22 mouse cellular contexts compared by ENCODE assay signal in genomic region chr3:68419792-68420191, GRCm38 (mm10).
DNase-seq lines count a peak whose midpoint lies in the region; ATAC-seq lines count a peak whose summit lies in the region.
"Had no signal": no experiment of that assay in that cellular context is flagged by ENCODE, and none has a peak within 500 bp of the region (broad histone marks: within the 10 kb centered on the region; RNA-seq: fewer than 3 reads in every experiment).

No protein-coding gene starts in this region.

- WGBS in kidney, embryonic 15.5 days, result 81% methylated on average over 4 of the region's 4 CpGs

- DNase-seq in frontal cortex, adult 2 months (ENCODE audit: extremely low spot score in 1 of 2, low spot score in 1 of 2), result no peak
- DNase-seq in brain, adult 2 months (ENCODE audit: low read depth, low spot score), result peak; percentile 88
- peak; percentile 53 for DNase-seq in telencephalon, adult 2 months (ENCODE audit: low read depth, low spot score)
- DNase-seq in layer of hippocampus, adult 8-10 months (ENCODE audit: low spot score in 2 of 2), result no peak
- DNase-seq: adrenal gland, adult 2 months; adrenal gland, adult 8-10 months; adrenal gland, postnatal 10 days; adrenal gland, postnatal 14 days; adrenal gland, postnatal 25 days; adrenal gland, postnatal 36 days; B cell, adult 2 months; cerebellum, adult 11 months; cerebellum, adult 11-12 months; cerebellum, adult 18-20 months; cerebellum, adult 2 months had no signal

- no peak overlapping the region for H3K4me2 ChIP-seq in kidney, embryonic 15.5 days

- peak; percentile 74 for ATAC-seq in frontal cortex, adult (ENCODE audit: low TSS enrichment)
- no peak for ATAC-seq in kidney, embryonic 15.5 days (replicated peaks; ENCODE audit: low FRiP score)
- ATAC-seq: activated CD4-positive, CD25-positive, alpha-beta regulatory T cell, adult 4 months; CD4-positive, CD25-positive, alpha-beta regulatory T cell, adult 4 months; Patski had no signal

- H3K27ac ChIP-seq in kidney, embryonic 15.5 days, result no peak overlapping the region

- no peak overlapping the region for H3K9ac ChIP-seq in kidney, embryonic 15.5 days

- no peaks in the 10 kb centered on the region for H3K27me3 ChIP-seq in kidney, embryonic 15.5 days
- H3K27me3 ChIP-seq: CH12.LX had no signal

- no peak overlapping the region for H3K4me3 ChIP-seq in kidney, embryonic 15.5 days (replicated peaks)

- no peaks in the 10 kb centered on the region for H3K4me1 ChIP-seq in kidney, embryonic 15.5 days

- H3K9me3 ChIP-seq in kidney, embryonic 15.5 days (replicated peaks), result no peaks in the 10 kb centered on the region

- no peaks in the 10 kb centered on the region for H3K36me3 ChIP-seq in kidney, embryonic 15.5 days
- H3K36me3 ChIP-seq: G1E had no signal

Comparison
In these comparisons a context has a peak if more than half of its experiments do, and no peak if none do; other contexts are left out.
1. DNase-seq: peak in brain, adult 2 months (single experiment) and telencephalon, adult 2 months (single experiment); none in frontal cortex, adult 2 months (0 of 2) and layer of hippocampus, adult 8-10 months (0 of 2).